Mouse (Mus musculus) kidney, adult 8-10 months (tissue): Measurements from ENCODE around the gene Dennd2a.

ENCODE experiments used
- DNase-seq, 2 experiments: peaks; one replicate each; pipeline ENCODE4 v3.0.0; 2022

The Dennd2a gene

GRCm38 (mm10) chr6:39414106-39414505 lies 143.6 kb downstream of the Dennd2a start:
- peak in 1 of 2 experiments; percentile 32 for DNase-seq
